Mouse (Mus musculus): ENCODE measurements around the gene Tanc1. TPM values are rescaled to one million over a fixed set of nuclear protein-coding genes. Genes with fewer than 3 reads are reported as not detected.
A peak's percentile ranks its signal among the peaks of the same experiment; 100 is the strongest.

Gene Tanc1
- polyA plus RNA-seq, 1 experiment from 2014 or later, result 14.4 TPM

DNA sequence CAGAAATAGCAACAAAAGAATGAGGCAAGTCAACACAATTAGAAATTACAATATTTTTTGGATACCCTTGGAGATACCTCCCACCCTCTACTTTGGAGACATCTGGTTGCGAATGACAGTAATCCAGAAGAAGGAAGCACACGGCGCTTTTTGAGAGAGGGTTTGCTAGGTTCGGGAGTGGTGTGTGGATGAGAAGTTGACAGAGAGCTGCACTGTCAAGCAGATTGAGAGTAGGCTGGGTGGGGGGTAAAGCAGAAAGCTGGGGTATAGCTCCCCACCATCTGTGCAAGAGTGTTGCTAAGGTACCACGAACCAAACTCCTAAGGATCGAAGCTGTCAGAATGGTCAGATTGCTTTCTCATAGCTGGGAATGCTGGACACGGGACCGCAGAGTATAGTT, 40.0 kb downstream of the Tanc1 start:
- no peak overlapping the region for H3K27ac ChIP-seq (ENCODE audit: low read depth, low read length)
- H3K9me3 ChIP-seq (ENCODE audit: control insufficient read depth, low read length), result no peaks in the 10 kb centered on the region
- H3K9ac ChIP-seq (ENCODE audit: low read length), result no peak overlapping the region
- ATAC-seq (ENCODE audit: insufficient read depth, low FRiP score, low TSS enrichment) (no peak), DNase-seq (ENCODE audit: low spot score) (no peak)
- 94% methylated on average over 8 of the region's 8 CpGs for WGBS
- H3K4me3 ChIP-seq (ENCODE audit: low read depth, low read length), result no peak overlapping the region
- no peaks in the 10 kb centered on the region for H3K27me3 ChIP-seq (ENCODE audit: control insufficient read depth, insufficient read depth, low read length)
- H3K36me3 ChIP-seq (ENCODE audit: control insufficient read depth, insufficient read depth, low read length), result no peaks in the 10 kb centered on the region
- no peak overlapping the region for H3K4me2 ChIP-seq (ENCODE audit: low read depth)
- H3K4me1 ChIP-seq (ENCODE audit: control insufficient read depth, insufficient read depth, low read length), result peaks cover 14% of the 10 kb centered on the region

DNA sequence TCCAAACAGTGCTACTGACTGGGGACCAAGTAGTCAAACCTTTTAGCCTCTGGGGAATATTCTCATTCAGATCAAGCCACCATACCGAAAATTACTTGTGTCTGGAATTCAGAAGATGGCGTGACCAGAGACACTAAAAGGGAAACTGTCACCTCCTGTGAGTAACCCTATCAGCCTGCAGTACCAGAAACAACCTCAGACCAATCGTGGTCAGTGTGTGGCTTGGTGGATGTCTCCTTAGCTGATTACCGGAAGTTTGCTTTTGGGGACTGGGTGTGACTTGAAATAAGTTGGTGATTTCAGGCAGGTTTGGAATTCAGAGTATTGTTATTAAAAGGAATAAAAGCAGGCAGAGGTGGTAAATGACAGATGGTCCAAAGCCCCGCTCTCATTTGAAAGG, 40.9 kb downstream of the Tanc1 start:
- no peak overlapping the region for H3K9ac ChIP-seq (ENCODE audit: low read length)
- no peaks in the 10 kb centered on the region for H3K36me3 ChIP-seq (ENCODE audit: control insufficient read depth, insufficient read depth, low read length)
- no peak overlapping the region for H3K4me2 ChIP-seq (ENCODE audit: low read depth)
- WGBS, result 81% methylated on average over 5 of the region's 5 CpGs
- no peak overlapping the region for H3K27ac ChIP-seq (ENCODE audit: low read depth, low read length)
- DNase-seq (ENCODE audit: low spot score) (no peak), ATAC-seq (ENCODE audit: insufficient read depth, low FRiP score, low TSS enrichment) (no peak)
- H3K27me3 ChIP-seq (ENCODE audit: control insufficient read depth, insufficient read depth, low read length), result no peaks in the 10 kb centered on the region
- H3K4me3 ChIP-seq (ENCODE audit: low read depth, low read length), result no peak overlapping the region
- H3K9me3 ChIP-seq (ENCODE audit: control insufficient read depth, low read length), result no peaks in the 10 kb centered on the region
- peaks cover 14% of the 10 kb centered on the region for H3K4me1 ChIP-seq (ENCODE audit: control insufficient read depth, insufficient read depth, low read length)

DNA sequence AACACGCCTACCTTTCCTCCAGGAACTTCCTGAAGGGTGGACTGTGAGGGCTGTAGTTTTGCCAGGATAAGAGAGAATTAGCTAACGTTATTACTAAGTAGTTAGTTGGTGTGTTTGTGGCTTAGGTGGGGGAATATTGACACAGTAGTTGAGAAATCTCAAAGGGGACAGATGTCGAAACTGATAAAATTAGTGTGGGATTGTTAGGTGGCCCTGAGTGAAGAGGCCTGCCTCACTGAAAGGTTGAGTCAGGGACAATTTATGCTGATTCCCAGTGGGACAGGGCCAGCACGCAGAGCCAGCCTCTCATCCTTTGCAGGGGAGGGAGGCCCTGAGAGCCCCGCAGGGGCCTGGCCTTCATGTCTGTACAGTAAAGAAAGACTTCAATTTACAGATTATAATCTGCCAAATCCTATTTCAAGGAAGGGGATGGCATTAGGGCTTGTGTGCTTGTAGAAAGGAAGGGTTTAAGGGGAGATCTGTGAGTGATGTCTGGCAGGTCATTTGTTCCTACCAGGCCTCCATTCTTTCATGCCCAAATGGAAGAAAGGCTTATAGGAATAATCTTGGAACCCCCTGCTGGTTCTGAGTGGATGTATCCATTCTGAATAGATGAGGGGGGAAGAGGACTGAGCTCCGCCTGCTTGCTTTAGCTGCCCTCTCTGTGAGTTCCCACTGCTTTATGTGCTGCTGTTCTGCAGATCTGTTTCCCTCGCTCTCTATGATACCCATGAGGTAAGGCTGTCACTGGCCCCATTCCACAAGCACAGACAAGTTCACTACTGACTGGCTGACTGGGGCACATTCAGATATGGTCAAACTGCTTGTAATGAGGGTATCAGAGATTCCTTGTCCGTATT, 41.7 kb downstream of the Tanc1 start:
- Histone ChIP-seq H3K4me3 (ENCODE audit: low read depth, low read length) (no peak overlapping the region), H3K27ac (ENCODE audit: low read depth, low read length) (no peak overlapping the region), H3K4me1 (ENCODE audit: control insufficient read depth, insufficient read depth, low read length) (peaks cover 10% of the 10 kb centered on the region), H3K36me3 (ENCODE audit: control insufficient read depth, insufficient read depth, low read length) (no peaks in the 10 kb centered on the region), H3K9ac (ENCODE audit: low read length) (no peak overlapping the region), H3K9me3 (ENCODE audit: control insufficient read depth, low read length) (no peaks in the 10 kb centered on the region), H3K4me2 (ENCODE audit: low read depth) (no peak overlapping the region), H3K27me3 (ENCODE audit: control insufficient read depth, insufficient read depth, low read length) (no peaks in the 10 kb centered on the region)
- WGBS, result 49% methylated on average over 8 of the region's 8 CpGs
- ATAC-seq (ENCODE audit: insufficient read depth, low FRiP score, low TSS enrichment), result peak; percentile 38; the same call in 1 of the 2 replicates
- DNase-seq (ENCODE audit: low spot score), result no peak

DNA sequence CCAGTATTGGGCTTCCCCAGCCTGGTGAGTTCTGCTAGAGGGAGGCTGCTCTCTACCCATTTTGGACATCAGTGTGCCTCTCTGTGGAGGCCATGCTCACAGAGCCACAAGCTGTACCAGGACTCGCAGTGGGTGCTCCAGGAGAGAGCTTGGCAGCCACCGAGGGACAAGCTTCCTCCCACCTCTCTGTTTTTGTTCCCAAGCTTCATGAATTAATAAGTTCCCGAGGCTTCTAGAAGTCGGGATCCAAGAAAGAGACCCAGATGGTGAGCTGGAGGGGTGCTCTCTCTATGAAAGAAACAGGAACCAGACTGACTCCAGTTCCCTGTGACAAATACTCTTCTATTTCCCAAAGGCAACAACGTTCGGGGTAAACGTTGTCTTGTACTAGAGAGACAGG, 43.6 kb downstream of the Tanc1 start:
- no peak for DNase-seq (ENCODE audit: low spot score)
- no peaks in the 10 kb centered on the region for H3K9me3 ChIP-seq (ENCODE audit: control insufficient read depth, low read length)
- H3K9ac ChIP-seq (ENCODE audit: low read length), result no peak overlapping the region
- H3K27me3 ChIP-seq (ENCODE audit: control insufficient read depth, insufficient read depth, low read length), result no peaks in the 10 kb centered on the region
- 68% methylated on average over 7 of the region's 7 CpGs for WGBS
- H3K4me1 ChIP-seq (ENCODE audit: control insufficient read depth, insufficient read depth, low read length), result peaks cover 12% of the 10 kb centered on the region
- H3K36me3 ChIP-seq (ENCODE audit: control insufficient read depth, insufficient read depth, low read length), result no peaks in the 10 kb centered on the region
- ATAC-seq (ENCODE audit: insufficient read depth, low FRiP score, low TSS enrichment), result no peak
- H3K27ac ChIP-seq (ENCODE audit: low read depth, low read length), result no peak overlapping the region
- H3K4me3 ChIP-seq (ENCODE audit: low read depth, low read length), result no peak overlapping the region
- no peak overlapping the region for H3K4me2 ChIP-seq (ENCODE audit: low read depth)

- H3K36me3 ChIP-seq (ENCODE audit: control insufficient read depth, insufficient read depth, low read length), result no peaks in the 10 kb centered on the region
- ATAC-seq (ENCODE audit: insufficient read depth, low FRiP score, low TSS enrichment), result no peak
- H3K4me2 ChIP-seq (ENCODE audit: low read depth), result no peak overlapping the region
- H3K9ac ChIP-seq (ENCODE audit: low read length), result no peak overlapping the region
- no peak for DNase-seq (ENCODE audit: low spot score)
- no peaks in the 10 kb centered on the region for H3K9me3 ChIP-seq (ENCODE audit: control insufficient read depth, low read length)
- peaks cover 16% of the 10 kb centered on the region for H3K4me1 ChIP-seq (ENCODE audit: control insufficient read depth, insufficient read depth, low read length)
- no peak overlapping the region for H3K4me3 ChIP-seq (ENCODE audit: low read depth, low read length)
- no peaks in the 10 kb centered on the region for H3K27me3 ChIP-seq (ENCODE audit: control insufficient read depth, insufficient read depth, low read length)
- WGBS, result 43% methylated on average over 5 of the region's 5 CpGs
- no peak overlapping the region for H3K27ac ChIP-seq (ENCODE audit: low read depth, low read length)
Measured at GRCm38 (mm10) chr2:59656680-59657079, 44.8 kb downstream of the Tanc1 start.

GRCm38 (mm10) chr2:59659686-59660085, 47.8 kb downstream of the Tanc1 start:
- Histone ChIP-seq H3K36me3 (ENCODE audit: control insufficient read depth, insufficient read depth, low read length) (no peaks in the 10 kb centered on the region), H3K27ac (ENCODE audit: low read depth, low read length) (no peak overlapping the region), H3K4me2 (ENCODE audit: low read depth) (no peak overlapping the region), H3K4me3 (ENCODE audit: low read depth, low read length) (no peak overlapping the region), H3K4me1 (ENCODE audit: control insufficient read depth, insufficient read depth, low read length) (peaks cover 11% of the 10 kb centered on the region), H3K9ac (ENCODE audit: low read length) (no peak overlapping the region), H3K9me3 (ENCODE audit: control insufficient read depth, low read length) (no peaks in the 10 kb centered on the region), H3K27me3 (ENCODE audit: control insufficient read depth, insufficient read depth, low read length) (no peaks in the 10 kb centered on the region)
- 77% methylated on average over 6 of the region's 6 CpGs for WGBS
- ATAC-seq (ENCODE audit: insufficient read depth, low FRiP score, low TSS enrichment) (no peak), DNase-seq (ENCODE audit: low spot score) (no peak)

- H3K27me3 ChIP-seq (ENCODE audit: control insufficient read depth, insufficient read depth, low read length), result no peaks in the 10 kb centered on the region
- H3K9ac ChIP-seq (ENCODE audit: low read length), result no peak overlapping the region
- WGBS, result 45% methylated on average over 16 of the region's 16 CpGs
- H3K4me3 ChIP-seq (ENCODE audit: low read depth, low read length), result no peak overlapping the region
- no peak overlapping the region for H3K27ac ChIP-seq (ENCODE audit: low read depth, low read length)
- no peak overlapping the region for H3K4me2 ChIP-seq (ENCODE audit: low read depth)
- H3K9me3 ChIP-seq (ENCODE audit: control insufficient read depth, low read length), result no peaks in the 10 kb centered on the region
- peaks cover 11% of the 10 kb centered on the region for H3K4me1 ChIP-seq (ENCODE audit: control insufficient read depth, insufficient read depth, low read length)
- H3K36me3 ChIP-seq (ENCODE audit: control insufficient read depth, insufficient read depth, low read length), result no peaks in the 10 kb centered on the region
- DNase-seq (ENCODE audit: low spot score) (no peak), ATAC-seq (ENCODE audit: insufficient read depth, low FRiP score, low TSS enrichment) (peak; percentile 31; the same call in 1 of the 2 replicates)
Measured at GRCm38 (mm10) chr2:59660891-59661805, 49.3 kb downstream of the Tanc1 start.

GRCm38 (mm10) chr2:59664803-59665567, 53.1 kb downstream of the Tanc1 start:
- ATAC-seq (ENCODE audit: insufficient read depth, low FRiP score, low TSS enrichment) (no peak), DNase-seq (ENCODE audit: low spot score) (no peak)
- H3K4me1 ChIP-seq (ENCODE audit: control insufficient read depth, insufficient read depth, low read length), result peaks cover 11% of the 10 kb centered on the region
- H3K9ac ChIP-seq (ENCODE audit: low read length), result no peak overlapping the region
- H3K9me3 ChIP-seq (ENCODE audit: control insufficient read depth, low read length), result no peaks in the 10 kb centered on the region
- H3K4me3 ChIP-seq (ENCODE audit: low read depth, low read length), result no peak overlapping the region
- H3K27ac ChIP-seq (ENCODE audit: low read depth, low read length), result no peak overlapping the region
- no peaks in the 10 kb centered on the region for H3K27me3 ChIP-seq (ENCODE audit: control insufficient read depth, insufficient read depth, low read length)
- H3K36me3 ChIP-seq (ENCODE audit: control insufficient read depth, insufficient read depth, low read length), result no peaks in the 10 kb centered on the region
- WGBS, result 79% methylated on average over 16 of the region's 16 CpGs
- no peak overlapping the region for H3K4me2 ChIP-seq (ENCODE audit: low read depth)

All from neural tube, embryonic 11.5 days (tissue).